Mouse (Mus musculus) embryonic facial prominence, embryonic 11.5 days (tissue): ENCODE measurements around the gene Mycbp2. TPM values are rescaled to one million over a fixed set of nuclear protein-coding genes. Genes with fewer than 3 reads are reported as not detected.

Source experiments
- ATAC-seq: fragments of 200-750 bp; cut with Nextera tagmentation; replicated peaks from 2 replicates; pipeline ENCODE4 v1.8.0; 2017; ENCODE audit warnings: low read depth; ENCODE audit not compliant: insufficient number of reproducible peaks, low FRiP score, low TSS enrichment
- DNase-seq: peaks from one replicate; pipeline ENCODE4 v3.0.0-alpha.2; 2015; ENCODE audit warnings: low spot score
- H3K27ac ChIP-seq: fragments of 300-500 bp; sonication (generic); replicated peaks from 2 replicates; pipeline ENCODE4 v1.5.1; 2014; ENCODE audit warnings: mild to moderate bottlenecking, low read depth, low read length, control low read depth
- H3K27me3 ChIP-seq: fragments of 300-500 bp; sonication (generic); 2 replicates; pipeline ENCODE4 v1.6.1; 2014; ENCODE audit warnings: mild to moderate bottlenecking, low read length, moderate library complexity, mixed read lengths; ENCODE audit not compliant: control insufficient read depth, insufficient read depth
- H3K36me3 ChIP-seq: fragments of 300-500 bp; sonication (generic); replicated peaks from 2 replicates; pipeline ENCODE4 v1.6.1; 2014; ENCODE audit warnings: low read depth, mild to moderate bottlenecking, low read length, moderate library complexity, mixed read lengths; ENCODE audit not compliant: control insufficient read depth, insufficient read depth
- H3K4me1 ChIP-seq: fragments of 300-500 bp; sonication (generic); 2 replicates; pipeline ENCODE4 v1.6.1; 2014; ENCODE audit warnings: low read length, mixed read lengths; ENCODE audit not compliant: control insufficient read depth, insufficient read depth
- H3K4me2 ChIP-seq: fragments of 300-500 bp; sonication (generic); 2 replicates; pipeline ENCODE4 v1.6.1; 2014; ENCODE audit warnings: low read depth, mild to moderate bottlenecking, control low read depth, low read length, moderate library complexity
- H3K4me3 ChIP-seq: fragments of 300-500 bp; sonication (generic); 2 replicates; pipeline ENCODE4 v1.5.1; 2014; ENCODE audit warnings: low read depth, low read length, control low read depth
- H3K9ac ChIP-seq: fragments of 300-500 bp; sonication (generic); replicated peaks from 2 replicates; pipeline ENCODE4 v1.6.1; 2014; ENCODE audit warnings: mild to moderate bottlenecking, control low read depth, low read length
- H3K9me3 ChIP-seq: fragments of 300-500 bp; sonication (generic); replicated peaks from 2 replicates; pipeline ENCODE4 v1.6.1; 2016; ENCODE audit warnings: mild to moderate bottlenecking, low read length, inconsistent platforms, mixed read lengths; ENCODE audit not compliant: control insufficient read depth
- WGBS: fragments of 180-500 bp; shearing (Covaris S2); extraction: QIAGEN DNeasy Blood & Tissue Kit; methylation state at CpG from one replicate; pipeline ENCODE4 v1.1.7; 2014; 5-methylcytosine and 5-hydroxymethylcytosine counted together
- polyA plus RNA-seq: library from polyadenylated mRNA; unstranded; fragments of >200 nt; fragmentation: Nextera tagmentation; extraction: Ambion mirVana; gene quantifications from 2 replicates; pipeline ENCODE4 v1.2.1, GENCODE M21; 2014

Mycbp2 gene
- polyA plus RNA-seq, 1 experiment from 2014 or later = 19.2 TPM

GRCm38 (mm10) chr14:103363199-103363598, 16.6 kb upstream of the Mycbp2 start:
- no peaks in the 10 kb centered on the region for H3K9me3 ChIP-seq
- 62% methylated on average over 2 of the region's 2 CpGs for WGBS
- H3K9ac ChIP-seq = no peak overlapping the region
- no peaks in the 10 kb centered on the region for H3K4me1 ChIP-seq
- DNase-seq (no peak), ATAC-seq (no peak)
- H3K4me2 ChIP-seq = no peak overlapping the region
- no peak overlapping the region for H3K27ac ChIP-seq
- no peak overlapping the region for H3K4me3 ChIP-seq
- H3K36me3 ChIP-seq = no peaks in the 10 kb centered on the region
- no peaks in the 10 kb centered on the region for H3K27me3 ChIP-seq

GRCm38 (mm10) chr14:103356066-103356465, 9.5 kb upstream of the Mycbp2 start:
- no peaks in the 10 kb centered on the region for H3K27me3 ChIP-seq
- 76% methylated on average over 3 of the region's 3 CpGs for WGBS
- DNase-seq (no peak), ATAC-seq (no peak)
- H3K4me2 ChIP-seq = no peak overlapping the region
- no peaks in the 10 kb centered on the region for H3K9me3 ChIP-seq
- H3K9ac ChIP-seq = no peak overlapping the region
- no peak overlapping the region for H3K4me3 ChIP-seq
- no peaks in the 10 kb centered on the region for H3K4me1 ChIP-seq
- no peak overlapping the region for H3K27ac ChIP-seq
- H3K36me3 ChIP-seq = no peaks in the 10 kb centered on the region

- Histone ChIP-seq H3K27me3 (no peaks in the 10 kb centered on the region), H3K4me1 (no peaks in the 10 kb centered on the region), H3K9me3 (no peaks in the 10 kb centered on the region), H3K27ac (no peak overlapping the region), H3K9ac (no peak overlapping the region), H3K4me3 (no peak overlapping the region), H3K36me3 (no peaks in the 10 kb centered on the region), H3K4me2 (no peak overlapping the region)
- ATAC-seq = no peak
- WGBS = 24% methylated on average over 17 of the region's 18 CpGs
- peak; percentile 36 for DNase-seq
Measured at GRCm38 (mm10) chr14:103354396-103355352, 8.1 kb upstream of the Mycbp2 start.

- peak; percentile 59 for DNase-seq
- no peaks in the 10 kb centered on the region for H3K36me3 ChIP-seq
- peak overlapping the region; percentile 88 for H3K27ac ChIP-seq
- H3K9ac ChIP-seq = peak overlapping the region; percentile 84
- peak overlapping the region; percentile 80 for H3K4me3 ChIP-seq
- no peaks in the 10 kb centered on the region for H3K9me3 ChIP-seq
- peak overlapping the region; percentile 78 for H3K4me2 ChIP-seq
- H3K27me3 ChIP-seq = no peaks in the 10 kb centered on the region
- H3K4me1 ChIP-seq = no peaks in the 10 kb centered on the region
- WGBS = under 1% methylated on average over 62 of the region's 83 CpGs
- ATAC-seq = peak; percentile 63
Measured at GRCm38 (mm10) chr14:103345858-103346728, 521 bp downstream of the Mycbp2 start.

GRCm38 (mm10) chr14:103345486-103345857, 1.1 kb downstream of the Mycbp2 start:
- Histone ChIP-seq H3K9me3 (no peaks in the 10 kb centered on the region), H3K4me2 (peak overlapping the region; percentile 78), H3K9ac (peak overlapping the region; percentile 84), H3K4me1 (no peaks in the 10 kb centered on the region), H3K27me3 (no peaks in the 10 kb centered on the region), H3K36me3 (no peaks in the 10 kb centered on the region), H3K27ac (no peak overlapping the region), H3K4me3 (peak overlapping the region; percentile 80)
- DNase-seq (peak; percentile 35), ATAC-seq (no peak)
- 1% methylated on average over 6 of the region's 6 CpGs for WGBS

GRCm38 (mm10) chr14:103345011-103345410, 1.6 kb downstream of the Mycbp2 start:
- ATAC-seq (no peak), DNase-seq (no peak)
- no peaks in the 10 kb centered on the region for H3K27me3 ChIP-seq
- peak overlapping the region; percentile 80 for H3K4me3 ChIP-seq
- H3K36me3 ChIP-seq = no peaks in the 10 kb centered on the region
- no peak overlapping the region for H3K27ac ChIP-seq
- H3K4me2 ChIP-seq = no peak overlapping the region; the same call in 1 of the 2 replicates
- H3K4me1 ChIP-seq = no peaks in the 10 kb centered on the region
- H3K9ac ChIP-seq = no peak overlapping the region
- no peaks in the 10 kb centered on the region for H3K9me3 ChIP-seq
- 50% methylated on average over 2 of the region's 2 CpGs for WGBS

- no peak for DNase-seq
Measured at GRCm38 (mm10) chr14:103343791-103344190, 2.8 kb downstream of the Mycbp2 start.

More at GRCm38 (mm10) chr14:103343791-103344190, 2.8 kb downstream of the Mycbp2 start:
- Histone ChIP-seq H3K27ac (no peak overlapping the region), H3K9ac (no peak overlapping the region), H3K36me3 (no peaks in the 10 kb centered on the region), H3K4me1 (no peaks in the 10 kb centered on the region), H3K4me2 (no peak overlapping the region), H3K27me3 (no peaks in the 10 kb centered on the region), H3K9me3 (no peaks in the 10 kb centered on the region), H3K4me3 (no peak overlapping the region)
- ATAC-seq = no peak
- whole genome bisulfite sequencing = 77% methylated on average over 5 of the region's 5 CpGs
